Mouse (Mus musculus) cerebellum, adult 2 months (tissue): ENCODE measurements at regions not wholly inside any gene's neighbourhood (a gene's known extent, or its start where the extent isn't known, plus 50 kb on each side); places are given as distances from the start of the nearest gene placed in this dataset.

Source experiments
- DNase-seq, 2 experiments: peaks; one replicate each; pipeline ENCODE4 v3.0.0; 2021
- H3K27ac ChIP-seq: fragments of 200-500 bp; 2 replicates; pipeline ENCODE4 v1.5.1; 2012; ENCODE audit warnings: low read length, control low read depth, inconsistent platforms; ENCODE audit not compliant: insufficient read depth
- H3K27me3 ChIP-seq: fragments of 200-500 bp; 2 replicates; pipeline ENCODE4 v1.6.1; 2012; ENCODE audit warnings: inconsistent platforms, mild to moderate bottlenecking, low read length, moderate library complexity; ENCODE audit not compliant: control insufficient read depth, insufficient read depth
- H3K4me1 ChIP-seq: fragments of 200-500 bp; 2 replicates; pipeline ENCODE4 v1.6.1; 2011; ENCODE audit warnings: low read length; ENCODE audit not compliant: control insufficient read depth, insufficient read depth
- H3K4me3 ChIP-seq: fragments of 200-500 bp; replicated peaks from 2 replicates; pipeline ENCODE3; 2011; ENCODE audit warnings: mild to moderate bottlenecking, low read depth, low read length, control low read depth; ENCODE audit not compliant: insufficient read depth
- CTCF ChIP-seq: fragments of 200-500 bp; IDR thresholded peaks from 2 replicates; pipeline ENCODE4 v1.5.1; 2011; ENCODE audit warnings: low read depth, mild to moderate bottlenecking, control low read depth, low read length, moderate library complexity, borderline replicate concordance; ENCODE audit not compliant: insufficient read depth
- POLR2A ChIP-seq: fragments of 200-500 bp; IDR thresholded peaks from 2 replicates; pipeline ENCODE4 v1.6.1; 2011; ENCODE audit warnings: low read length, control low read depth, borderline replicate concordance; ENCODE audit not compliant: insufficient read depth
- WGBS: fragments of 180-500 bp; shearing (Covaris S2); methylation state at CpG from one replicate; pipeline ENCODE4 v1.1.7; 2018; 5-methylcytosine and 5-hydroxymethylcytosine counted together

GRCm38 (mm10) chr4:95284696-95285095, 232.7 kb upstream of the Jun start:
- Histone ChIP-seq H3K27me3 (no peaks in the 10 kb centered on the region), H3K4me3 (no peak overlapping the region), H3K4me1 (no peaks in the 10 kb centered on the region), H3K27ac (no peak overlapping the region)
- TF ChIP-seq CTCF (no peak), POLR2A (no peak)
- no peak for DNase-seq
- WGBS, result 38% methylated on average over 1 of the region's 1 CpGs

GRCm38 (mm10) chr4:95290321-95290720, 238.3 kb upstream of the Jun start:
- Histone ChIP-seq H3K4me3 (no peak overlapping the region), H3K27me3 (no peaks in the 10 kb centered on the region), H3K4me1 (no peaks in the 10 kb centered on the region), H3K27ac (no peak overlapping the region)
- TF ChIP-seq POLR2A (no peak), CTCF (no peak)
- no peak for DNase-seq
- WGBS, result 12% methylated on average over 4 of the region's 4 CpGs

DNA sequence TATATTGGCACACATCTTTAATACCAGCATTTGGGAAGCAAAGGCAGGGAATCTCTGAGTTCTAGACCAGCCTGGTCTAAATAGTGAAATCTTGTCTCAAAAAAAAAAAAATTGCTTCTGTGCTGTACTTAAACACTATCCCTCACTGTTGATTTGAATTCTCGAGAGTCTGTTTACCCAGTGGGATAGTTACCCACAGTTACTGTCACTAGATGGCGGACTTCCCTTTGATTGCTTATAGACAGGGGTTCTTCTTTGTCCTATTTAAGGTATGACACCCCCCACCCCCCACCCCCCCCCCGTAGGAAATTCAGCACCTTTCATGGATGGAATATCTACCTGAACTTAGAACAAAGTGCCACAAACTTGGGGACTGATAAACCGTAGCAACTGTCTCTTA, 242.1 kb upstream of the Jun start:
- Histone ChIP-seq H3K4me3 (no peak overlapping the region), H3K27me3 (no peaks in the 10 kb centered on the region), H3K27ac (no peak overlapping the region), H3K4me1 (no peaks in the 10 kb centered on the region)
- no peak for DNase-seq
- TF ChIP-seq POLR2A (no peak), CTCF (no peak)
- 53% methylated on average over 4 of the region's 4 CpGs for WGBS

DNA sequence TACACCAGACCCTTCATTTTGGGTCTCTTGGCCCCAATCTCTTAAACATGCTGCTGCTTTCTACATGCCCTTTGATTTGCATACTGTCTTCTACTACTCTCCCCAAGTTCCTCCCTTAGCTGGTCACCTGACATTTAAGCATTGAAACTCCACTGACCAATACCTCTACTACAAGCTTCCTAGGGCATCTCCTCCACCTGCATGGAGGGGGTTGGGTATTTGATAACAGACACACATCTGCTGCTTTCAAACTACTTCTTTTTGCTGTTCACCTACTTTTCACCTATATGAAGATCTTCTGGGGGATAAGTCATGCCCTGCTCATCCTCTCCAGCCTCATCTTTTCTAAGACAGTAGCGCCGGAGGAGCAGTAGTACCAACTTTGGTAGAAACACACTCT, 249.9 kb upstream of the Jun start:
- H3K4me1 ChIP-seq, result no peaks in the 10 kb centered on the region
- H3K27me3 ChIP-seq, result no peaks in the 10 kb centered on the region
- no peak overlapping the region for H3K4me3 ChIP-seq
- WGBS, result 98% methylated on average over 2 of the region's 2 CpGs
- TF ChIP-seq POLR2A (no peak), CTCF (no peak)
- no peak overlapping the region for H3K27ac ChIP-seq
- no peak for DNase-seq

GRCm38 (mm10) chr4:95303337-95303736, 251.3 kb upstream of the Jun start:
- no peak overlapping the region for H3K4me3 ChIP-seq
- H3K27me3 ChIP-seq, result no peaks in the 10 kb centered on the region
- WGBS, result 21% methylated on average over 2 of the region's 2 CpGs
- no peak overlapping the region for H3K27ac ChIP-seq
- no peaks in the 10 kb centered on the region for H3K4me1 ChIP-seq
- TF ChIP-seq CTCF (no peak), POLR2A (no peak)
- no peak for DNase-seq

GRCm38 (mm10) chr4:95304006-95304405, 252.0 kb upstream of the Jun start:
- no peaks in the 10 kb centered on the region for H3K27me3 ChIP-seq
- H3K27ac ChIP-seq, result no peak overlapping the region
- no peak for TF ChIP-seq CTCF
- TF ChIP-seq POLR2A, result no peak
- 86% methylated on average over 1 of the region's 1 CpGs for WGBS
- DNase-seq, result no peak
- H3K4me3 ChIP-seq, result no peak overlapping the region
- H3K4me1 ChIP-seq, result no peaks in the 10 kb centered on the region

- no peaks in the 10 kb centered on the region for H3K4me1 ChIP-seq
- H3K27me3 ChIP-seq, result no peaks in the 10 kb centered on the region
- TF ChIP-seq POLR2A, result no peak
- no peak for TF ChIP-seq CTCF
- 90% methylated on average over 2 of the region's 2 CpGs for WGBS
- H3K4me3 ChIP-seq, result no peak overlapping the region
- H3K27ac ChIP-seq, result no peak overlapping the region
- no peak for DNase-seq
These were observed 250.2 kb upstream of the Fggy start for GRCm38 (mm10) chr4:95307134-95307533.

DNA sequence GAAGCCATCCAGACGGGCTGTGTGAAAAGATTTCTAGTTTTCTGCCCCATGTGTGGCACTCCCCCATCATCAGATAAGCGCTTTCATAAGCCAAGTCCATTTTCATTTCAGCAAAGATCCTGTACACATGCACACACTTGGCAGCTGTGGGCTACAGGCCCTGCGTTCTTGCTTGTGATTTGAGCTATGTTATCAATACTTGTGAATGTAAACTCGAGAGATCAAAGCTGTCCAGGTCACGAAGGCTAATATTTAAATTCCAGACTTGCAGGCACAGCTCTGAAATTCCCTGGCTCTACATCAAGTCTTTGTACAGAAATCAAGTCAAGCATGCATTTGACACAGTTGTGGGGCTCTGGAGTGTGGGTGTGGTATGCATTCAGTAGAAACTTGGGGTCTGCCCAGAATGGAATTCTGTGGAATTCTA, 248.8 kb upstream of the Fggy start:
- no peaks in the 10 kb centered on the region for H3K27me3 ChIP-seq
- TF ChIP-seq POLR2A (no peak), CTCF (no peak)
- H3K4me1 ChIP-seq, result no peaks in the 10 kb centered on the region
- DNase-seq, result no peak
- H3K27ac ChIP-seq, result no peak overlapping the region
- H3K4me3 ChIP-seq, result no peak overlapping the region
- 38% methylated on average over 5 of the region's 5 CpGs for WGBS
